Mouse (Mus musculus): Measurements from ENCODE around the gene Ccnl1. TPM values are rescaled to one million over a fixed set of nuclear protein-coding genes. Genes with fewer than 3 reads are reported as not detected.

Gene Ccnl1
- polyA plus RNA-seq, 1 experiment from 2014 or later: 136 TPM

GRCm38 (mm10) chr3:65960291-65960945 lies 2.4 kb upstream of the Ccnl1 start:
- WGBS: 93% methylated on average over 5 of the region's 5 CpGs
- Histone ChIP-seq H3K9ac (ENCODE audit: low read depth, low read length) (no peak overlapping the region), H3K36me3 (ENCODE audit: control insufficient read depth, insufficient read depth, low read length) (peaks cover 13% of the 10 kb centered on the region; the same call in 1 of the 2 replicates), H3K27ac (ENCODE audit: low read depth, low read length) (no peak overlapping the region), H3K4me1 (ENCODE audit: control insufficient read depth, insufficient read depth, low read length) (peaks cover 13% of the 10 kb centered on the region), H3K4me2 (replicated peaks; ENCODE audit: low read depth, low read length) (no peak overlapping the region), H3K27me3 (ENCODE audit: control insufficient read depth, insufficient read depth, low read length) (no peaks in the 10 kb centered on the region), H3K4me3 (ENCODE audit: low read length) (no peak overlapping the region), H3K9me3 (ENCODE audit: control insufficient read depth, low read length) (no peaks in the 10 kb centered on the region)
- ATAC-seq (ENCODE audit: low FRiP score, low TSS enrichment): no peak

GRCm38 (mm10) chr3:65959416-65960001 lies 1.5 kb upstream of the Ccnl1 start:
- Histone ChIP-seq H3K9me3 (ENCODE audit: control insufficient read depth, low read length) (no peaks in the 10 kb centered on the region), H3K4me3 (ENCODE audit: low read length) (peak overlapping the region; percentile 97), H3K36me3 (ENCODE audit: control insufficient read depth, insufficient read depth, low read length) (peaks cover 17% of the 10 kb centered on the region; the same call in 1 of the 2 replicates), H3K27me3 (ENCODE audit: control insufficient read depth, insufficient read depth, low read length) (no peaks in the 10 kb centered on the region), H3K9ac (ENCODE audit: low read depth, low read length) (peak overlapping the region; percentile 100; the same call in 1 of the 2 replicates), H3K4me2 (replicated peaks; ENCODE audit: low read depth, low read length) (peak overlapping the region; percentile 86), H3K27ac (ENCODE audit: low read depth, low read length) (no peak overlapping the region), H3K4me1 (ENCODE audit: control insufficient read depth, insufficient read depth, low read length) (peaks cover 17% of the 10 kb centered on the region)
- no peak for ATAC-seq (ENCODE audit: low FRiP score, low TSS enrichment)
- whole genome bisulfite sequencing: 70% methylated on average over 3 of the region's 3 CpGs

GRCm38 (mm10) chr3:65958840-65959185 lies 764 bp upstream of the Ccnl1 start:
- WGBS: 10% methylated on average over 9 of the region's 9 CpGs
- Histone ChIP-seq H3K27ac (ENCODE audit: low read depth, low read length) (peak overlapping the region; percentile 99), H3K36me3 (ENCODE audit: control insufficient read depth, insufficient read depth, low read length) (peaks cover 22% of the 10 kb centered on the region)

GRCm38 (mm10) chr3:65957271-65958101 lies 563 bp downstream of the Ccnl1 start:
- peak overlapping the region; percentile 99 for H3K27ac ChIP-seq (ENCODE audit: low read depth, low read length)
- peak overlapping the region; percentile 97 for H3K4me3 ChIP-seq (ENCODE audit: low read length)
- peak overlapping the region; percentile 100 for H3K9ac ChIP-seq (ENCODE audit: low read depth, low read length)
- peak; percentile 78 for ATAC-seq (ENCODE audit: low FRiP score, low TSS enrichment)
- peaks cover 35% of the 10 kb centered on the region for H3K36me3 ChIP-seq (ENCODE audit: control insufficient read depth, insufficient read depth, low read length)
- WGBS: under 1% methylated on average over 77 of the region's 94 CpGs
- peaks cover 26% of the 10 kb centered on the region for H3K4me1 ChIP-seq (ENCODE audit: control insufficient read depth, insufficient read depth, low read length)
- no peaks in the 10 kb centered on the region for H3K27me3 ChIP-seq (ENCODE audit: control insufficient read depth, insufficient read depth, low read length)
- H3K4me2 ChIP-seq (replicated peaks; ENCODE audit: low read depth, low read length): peak overlapping the region; percentile 86
- no peaks in the 10 kb centered on the region for H3K9me3 ChIP-seq (ENCODE audit: control insufficient read depth, low read length)

More at GRCm38 (mm10) chr3:65958840-65959185, 764 bp upstream of the Ccnl1 start:
- no peaks in the 10 kb centered on the region for H3K27me3 ChIP-seq (ENCODE audit: control insufficient read depth, insufficient read depth, low read length)
- no peak for ATAC-seq (ENCODE audit: low FRiP score, low TSS enrichment)
- H3K4me3 ChIP-seq (ENCODE audit: low read length): peak overlapping the region; percentile 97
- peak overlapping the region; percentile 86 for H3K4me2 ChIP-seq (replicated peaks; ENCODE audit: low read depth, low read length)
- H3K4me1 ChIP-seq (ENCODE audit: control insufficient read depth, insufficient read depth, low read length): peaks cover 21% of the 10 kb centered on the region
- H3K9me3 ChIP-seq (ENCODE audit: control insufficient read depth, low read length): no peaks in the 10 kb centered on the region
- peak overlapping the region; percentile 100 for H3K9ac ChIP-seq (ENCODE audit: low read depth, low read length)

DNA sequence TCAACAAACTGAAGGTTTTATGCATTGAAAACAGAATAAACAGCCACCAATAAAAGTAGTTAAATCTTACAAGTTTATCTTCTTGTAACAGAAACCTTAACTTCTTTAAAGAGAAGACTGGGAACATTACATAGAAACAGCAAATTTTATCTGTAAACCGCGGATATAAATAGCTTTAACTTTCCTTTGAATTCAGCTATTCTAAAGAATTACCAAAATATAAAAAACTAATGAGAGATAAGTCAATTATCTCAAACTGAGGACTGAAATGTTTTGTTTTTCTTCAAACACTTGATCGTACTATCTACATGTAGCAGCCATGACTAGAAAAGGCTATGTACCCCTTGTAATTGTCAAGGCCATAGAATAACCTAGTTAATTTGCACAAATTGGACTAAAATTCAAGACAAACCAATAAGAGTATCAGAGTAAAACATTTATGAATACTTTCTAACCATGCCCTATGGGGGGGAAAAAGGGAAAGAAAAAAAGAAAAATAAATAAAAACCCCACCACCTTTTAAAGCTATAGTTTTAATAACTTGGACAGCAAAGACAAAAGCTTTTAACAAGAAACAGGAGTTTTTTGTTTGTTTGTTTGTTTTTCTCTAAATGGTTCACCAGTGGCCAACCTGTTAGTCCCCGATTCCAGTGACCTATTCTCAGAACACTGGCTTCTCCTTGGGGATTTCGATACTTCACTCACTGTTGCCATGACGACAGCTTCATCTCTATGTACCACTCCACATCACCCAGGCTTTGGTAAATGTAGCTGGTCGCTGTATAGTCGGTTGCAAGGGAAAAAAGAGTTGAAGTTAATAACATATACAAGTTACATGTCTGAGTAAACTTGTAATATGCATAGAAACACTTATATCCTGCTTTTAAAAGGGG lies 3.3 kb downstream of the Ccnl1 start:
- Histone ChIP-seq H3K36me3 (ENCODE audit: control insufficient read depth, insufficient read depth, low read length) (peaks cover 59% of the 10 kb centered on the region), H3K9me3 (ENCODE audit: control insufficient read depth, low read length) (no peaks in the 10 kb centered on the region), H3K27ac (ENCODE audit: low read depth, low read length) (no peak overlapping the region), H3K4me1 (ENCODE audit: control insufficient read depth, insufficient read depth, low read length) (peaks cover 26% of the 10 kb centered on the region), H3K4me3 (ENCODE audit: low read length) (peak overlapping the region; percentile 1; the same call in 1 of the 2 replicates), H3K4me2 (replicated peaks; ENCODE audit: low read depth, low read length) (no peak overlapping the region; the same call in 1 of the 2 replicates), H3K9ac (ENCODE audit: low read depth, low read length) (no peak overlapping the region), H3K27me3 (ENCODE audit: control insufficient read depth, insufficient read depth, low read length) (no peaks in the 10 kb centered on the region)
- ATAC-seq (ENCODE audit: low FRiP score, low TSS enrichment): no peak
- 63% methylated on average over 8 of the region's 8 CpGs for WGBS

- Histone ChIP-seq H3K36me3 (ENCODE audit: control insufficient read depth, insufficient read depth, low read length) (peaks cover 82% of the 10 kb centered on the region), H3K27ac (ENCODE audit: low read depth, low read length) (no peak overlapping the region), H3K4me1 (ENCODE audit: control insufficient read depth, insufficient read depth, low read length) (peaks cover 15% of the 10 kb centered on the region), H3K27me3 (ENCODE audit: control insufficient read depth, insufficient read depth, low read length) (no peaks in the 10 kb centered on the region), H3K9ac (ENCODE audit: low read depth, low read length) (no peak overlapping the region), H3K4me2 (replicated peaks; ENCODE audit: low read depth, low read length) (no peak overlapping the region), H3K9me3 (ENCODE audit: control insufficient read depth, low read length) (no peaks in the 10 kb centered on the region), H3K4me3 (ENCODE audit: low read length) (no peak overlapping the region)
- no peak for ATAC-seq (ENCODE audit: low FRiP score, low TSS enrichment)
- 93% methylated on average over 4 of the region's 4 CpGs for WGBS
These were observed 7.2 kb downstream of the Ccnl1 start for GRCm38 (mm10) chr3:65950831-65951365.

- Histone ChIP-seq H3K9me3 (ENCODE audit: control insufficient read depth, low read length) (no peaks in the 10 kb centered on the region), H3K27ac (ENCODE audit: low read depth, low read length) (no peak overlapping the region), H3K4me2 (replicated peaks; ENCODE audit: low read depth, low read length) (no peak overlapping the region), H3K4me1 (ENCODE audit: control insufficient read depth, insufficient read depth, low read length) (peaks cover 13% of the 10 kb centered on the region), H3K9ac (ENCODE audit: low read depth, low read length) (no peak overlapping the region), H3K36me3 (ENCODE audit: control insufficient read depth, insufficient read depth, low read length) (peaks cover 86% of the 10 kb centered on the region), H3K27me3 (ENCODE audit: control insufficient read depth, insufficient read depth, low read length) (no peaks in the 10 kb centered on the region), H3K4me3 (ENCODE audit: low read length) (no peak overlapping the region)
- ATAC-seq (ENCODE audit: low FRiP score, low TSS enrichment): no peak
- WGBS: 95% methylated on average over 2 of the region's 2 CpGs
These were observed 7.7 kb downstream of the Ccnl1 start for GRCm38 (mm10) chr3:65950304-65950703.

- Histone ChIP-seq H3K36me3 (ENCODE audit: control insufficient read depth, insufficient read depth, low read length) (peaks cover 58% of the 10 kb centered on the region), H3K4me2 (replicated peaks; ENCODE audit: low read depth, low read length) (no peak overlapping the region), H3K9me3 (ENCODE audit: control insufficient read depth, low read length) (no peaks in the 10 kb centered on the region), H3K27me3 (ENCODE audit: control insufficient read depth, insufficient read depth, low read length) (no peaks in the 10 kb centered on the region), H3K4me1 (ENCODE audit: control insufficient read depth, insufficient read depth, low read length) (no peaks in the 10 kb centered on the region), H3K9ac (ENCODE audit: low read depth, low read length) (no peak overlapping the region), H3K4me3 (ENCODE audit: low read length) (no peak overlapping the region), H3K27ac (ENCODE audit: low read depth, low read length) (no peak overlapping the region)
- 90% methylated on average over 2 of the region's 2 CpGs for WGBS
- 0 out of 2 replicates have a peak, but pooled peaks have one; percentile 11 for ATAC-seq (ENCODE audit: low FRiP score, low TSS enrichment)
These were observed 12.6 kb downstream of the Ccnl1 start for GRCm38 (mm10) chr3:65945277-65945932.
